Mouse (Mus musculus) thymus, adult 18-20 months (tissue): Measurements from ENCODE around the gene 4930404N11Rik.

Experiments used
- DNase-seq, 2 experiments: peaks; one replicate each; pipeline ENCODE4 v3.0.0; 2022; ENCODE audit warnings: mixed read lengths in 2 of 2

The 4930404N11Rik gene

DNA sequence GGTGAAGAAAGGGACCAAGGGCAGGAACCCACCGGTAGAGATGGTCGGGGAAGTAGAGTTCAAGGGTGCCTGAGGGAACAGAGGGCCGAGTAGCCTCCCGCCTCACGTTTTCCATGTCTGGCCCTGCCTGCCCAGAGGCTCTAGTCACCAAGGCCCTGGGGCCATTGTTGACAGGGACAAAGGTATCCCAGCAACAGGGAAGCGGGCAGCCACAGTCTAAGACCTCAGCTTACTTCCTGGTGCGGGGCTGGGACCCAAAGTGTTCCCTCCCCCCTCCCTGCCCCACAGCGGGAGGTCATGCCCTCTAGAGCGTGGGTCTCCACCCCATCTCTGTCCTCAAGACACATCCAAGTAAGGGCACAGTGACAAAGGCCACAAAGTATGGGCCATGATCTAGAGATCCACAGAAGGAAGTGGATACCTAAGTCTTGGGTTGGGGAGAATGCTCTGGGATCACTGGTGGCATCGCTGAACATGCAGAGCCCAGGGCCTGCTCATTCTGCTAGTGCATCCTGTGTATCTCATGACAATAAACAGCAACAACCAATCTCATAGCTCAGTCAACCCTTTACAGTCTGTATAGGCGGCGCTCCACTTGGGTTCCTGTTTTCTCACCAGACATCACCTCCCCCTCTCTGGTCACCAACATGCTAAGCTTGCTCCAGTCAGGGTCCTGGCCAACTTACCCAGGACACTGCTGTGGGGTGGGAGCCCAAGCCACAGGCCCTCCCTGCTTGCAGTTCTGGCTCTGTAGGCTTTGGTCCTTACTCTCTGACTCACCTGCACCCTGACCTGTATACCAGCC, at the start of gene 4930404N11Rik:
Gene 4930404N11Rik, minus strand, starts transcription at position 145 of the 805 bp plus-strand sequence.
- DNase-seq = no peak

DNA sequence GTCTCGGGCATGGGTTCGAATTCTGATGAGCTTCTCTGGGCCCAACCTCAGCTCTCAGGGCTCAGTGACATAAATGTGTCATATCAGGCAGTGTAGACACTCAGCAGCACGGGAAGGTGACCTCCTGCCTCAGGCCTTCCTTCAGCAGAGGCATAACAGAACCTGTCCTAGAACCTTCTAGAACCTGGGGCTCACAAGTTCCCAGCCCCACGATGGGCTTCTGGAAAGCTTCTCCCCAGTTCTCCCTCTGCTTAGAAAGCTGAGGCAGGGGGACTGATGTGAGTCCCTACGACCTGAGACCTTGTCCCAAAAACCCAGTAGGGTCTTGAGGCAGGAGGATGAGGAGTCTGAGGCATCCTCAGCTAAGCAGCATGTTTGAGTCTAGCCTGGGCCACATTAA, 49.5 kb upstream of the 4930404N11Rik start:
- DNase-seq = no peak

- DNase-seq = no peak
Observed at GRCm38 (mm10) chr10:81414682-81415081, 49.1 kb upstream of the 4930404N11Rik start.

DNA sequence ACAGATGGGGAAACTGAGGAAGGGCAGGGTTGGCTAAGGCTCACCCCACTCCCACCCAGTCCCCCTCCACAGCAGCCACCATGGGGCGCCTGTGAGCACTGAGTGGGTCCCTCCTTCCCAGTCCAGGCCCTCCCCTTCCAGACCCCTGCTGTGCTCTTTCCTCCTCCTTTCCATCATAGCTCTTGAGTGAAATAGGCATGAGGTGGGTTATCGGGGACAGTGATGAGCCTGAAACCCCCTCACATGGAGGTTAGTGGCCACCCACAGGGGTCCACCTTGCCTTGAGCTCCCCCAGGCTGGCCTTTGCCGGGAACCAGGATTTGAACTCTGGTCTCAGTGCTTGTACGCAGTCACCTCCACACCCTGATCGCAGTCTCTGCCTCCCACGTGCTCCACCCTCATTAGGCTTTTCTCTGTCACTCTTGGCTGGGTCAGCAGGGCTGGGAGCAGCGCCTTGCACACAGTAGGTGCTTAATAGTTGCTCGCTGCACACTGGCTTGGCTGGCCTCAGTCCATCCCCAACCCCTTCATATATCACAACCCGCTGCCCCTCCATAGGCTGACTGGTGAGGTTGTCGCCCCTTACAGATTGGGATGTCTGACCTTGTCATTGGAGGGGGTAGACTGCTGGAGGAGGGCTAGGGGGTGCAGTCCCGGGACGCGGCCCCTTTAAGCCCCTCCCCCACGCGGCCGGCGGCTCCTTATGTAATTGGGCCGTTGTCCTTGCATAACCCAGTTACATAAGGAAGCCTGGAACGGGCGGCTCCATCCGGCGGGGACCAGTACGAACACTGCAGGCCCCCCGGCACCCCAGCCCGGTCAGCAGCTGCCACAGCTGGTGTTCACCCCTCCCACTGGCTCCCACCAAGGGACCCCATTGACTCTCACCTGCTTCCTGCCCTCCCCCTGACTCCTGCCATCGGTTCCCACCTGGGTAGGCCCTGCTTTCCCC, 48.0 kb upstream of the 4930404N11Rik start:
- DNase-seq = no peak

GRCm38 (mm10) chr10:81412586-81413309, 47.1 kb upstream of the 4930404N11Rik start:
- DNase-seq = no peak

DNA sequence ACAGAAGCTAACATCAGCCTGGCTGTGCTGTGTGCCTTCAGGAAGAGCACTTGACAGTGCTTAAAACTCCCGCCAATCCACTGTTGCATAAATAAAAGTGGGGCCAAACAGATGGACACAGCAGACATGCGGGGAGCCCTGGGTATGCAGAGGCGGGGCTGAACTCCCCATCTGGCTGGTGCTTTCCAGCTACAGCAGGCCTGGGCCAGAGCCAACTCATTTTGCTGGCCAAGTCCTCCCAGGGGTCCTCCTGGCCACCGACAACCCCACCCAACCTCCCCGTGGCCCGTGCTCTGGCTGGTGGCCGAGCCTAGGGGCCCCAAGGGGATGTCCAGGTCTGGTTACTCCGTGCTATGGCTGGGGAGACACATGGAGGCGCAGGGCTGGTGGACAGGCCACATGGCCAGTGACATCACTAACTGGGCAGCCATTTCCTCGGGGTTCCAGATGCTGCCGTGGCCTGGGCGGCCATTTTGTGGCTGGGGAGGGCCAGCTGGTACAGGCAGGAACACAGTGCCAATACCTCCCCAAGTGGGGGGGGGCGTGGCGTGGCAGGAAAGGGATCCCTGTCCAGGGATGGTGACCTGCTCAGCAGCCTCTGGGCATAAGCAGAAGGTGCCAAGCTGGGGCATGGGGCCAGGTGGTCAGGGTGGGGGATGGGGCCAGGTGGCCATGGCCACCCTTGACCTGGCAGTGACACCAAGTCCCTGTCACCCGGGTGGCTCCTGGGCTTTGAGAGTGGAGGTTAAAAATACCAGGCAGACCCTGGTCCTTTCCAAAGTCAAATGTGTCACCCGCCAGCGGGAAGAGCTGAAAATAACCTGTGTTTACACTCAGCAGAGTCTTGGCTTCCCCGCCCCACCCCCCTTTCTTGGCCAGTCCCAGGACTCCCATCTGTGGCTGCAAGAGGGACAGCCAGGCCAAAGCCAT, 46.1 kb upstream of the 4930404N11Rik start:
- no peak for DNase-seq

GRCm38 (mm10) chr10:81410981-81411380, 45.4 kb upstream of the 4930404N11Rik start:
- DNase-seq = no peak

- DNase-seq = no peak
Observed at GRCm38 (mm10) chr10:81410350-81410749, 44.7 kb upstream of the 4930404N11Rik start.

GRCm38 (mm10) chr10:81409330-81409729, 43.7 kb upstream of the 4930404N11Rik start:
- DNase-seq = no peak

GRCm38 (mm10) chr10:81408871-81409291, 43.3 kb upstream of the 4930404N11Rik start:
- DNase-seq = no peak

DNA sequence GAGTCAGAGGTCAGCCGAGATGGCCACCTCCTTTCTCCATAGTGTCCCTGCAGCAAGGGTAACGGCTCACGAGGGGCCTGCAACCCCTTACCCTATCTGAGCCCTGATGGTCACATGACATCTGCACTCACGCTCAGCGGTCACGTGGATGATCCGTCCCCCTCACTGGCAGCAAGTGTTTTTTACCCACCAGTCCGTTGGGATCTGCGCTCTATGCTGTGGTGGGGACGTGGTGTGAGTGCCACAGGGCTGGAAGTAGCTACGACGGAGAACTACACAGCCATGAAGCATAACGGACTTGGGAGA, 42.8 kb upstream of the 4930404N11Rik start:
- DNase-seq = no peak

GRCm38 (mm10) chr10:81407539-81408423, 42.2 kb upstream of the 4930404N11Rik start:
- no peak for DNase-seq

DNA sequence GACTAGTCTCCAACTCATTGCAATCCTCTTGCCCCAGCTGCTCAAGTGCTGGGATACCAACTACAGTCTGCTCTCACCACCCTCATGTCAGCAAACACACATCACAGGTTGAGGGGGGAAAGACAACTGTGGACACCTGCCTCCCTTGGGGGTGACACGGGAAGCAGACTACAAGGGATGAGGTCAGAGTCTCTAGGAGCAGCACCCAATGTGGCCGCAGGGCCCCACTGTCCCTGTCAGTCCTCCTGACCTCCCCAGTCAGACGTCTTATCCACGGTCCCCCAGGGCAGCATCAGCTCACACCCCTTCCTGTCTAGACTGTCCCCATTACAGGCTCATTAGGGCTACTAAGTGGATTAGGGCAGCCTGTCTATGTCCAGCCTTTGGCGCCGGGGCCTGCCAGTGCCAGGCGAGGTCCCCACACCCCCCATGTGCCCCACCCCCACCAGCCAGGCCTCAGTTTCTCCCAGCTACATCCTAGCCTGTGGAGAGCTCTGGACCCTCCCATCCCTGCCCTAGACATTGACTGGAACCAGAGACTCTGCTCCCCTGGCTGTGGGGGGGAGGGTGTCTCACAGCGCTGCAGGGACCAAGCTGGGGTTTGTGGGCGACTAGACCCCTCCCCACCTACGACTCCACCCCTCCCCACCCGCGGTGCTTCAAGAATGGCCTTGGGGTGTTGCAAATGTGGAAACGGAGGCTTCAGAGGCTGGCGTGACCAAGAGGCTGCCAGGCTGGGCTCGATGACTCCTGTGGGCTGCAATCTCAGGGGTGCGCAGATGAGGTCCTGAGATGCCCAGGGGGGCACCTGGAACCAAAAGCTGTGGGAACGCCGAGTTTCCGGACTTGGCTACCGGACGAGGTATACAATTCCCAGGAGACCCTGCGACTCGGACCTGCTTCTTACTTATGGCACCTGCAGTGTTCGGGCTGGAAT, 41.2 kb upstream of the 4930404N11Rik start:
- no peak for DNase-seq

GRCm38 (mm10) chr10:81405588-81406201, 40.1 kb upstream of the 4930404N11Rik start:
- DNase-seq = no peak

DNA sequence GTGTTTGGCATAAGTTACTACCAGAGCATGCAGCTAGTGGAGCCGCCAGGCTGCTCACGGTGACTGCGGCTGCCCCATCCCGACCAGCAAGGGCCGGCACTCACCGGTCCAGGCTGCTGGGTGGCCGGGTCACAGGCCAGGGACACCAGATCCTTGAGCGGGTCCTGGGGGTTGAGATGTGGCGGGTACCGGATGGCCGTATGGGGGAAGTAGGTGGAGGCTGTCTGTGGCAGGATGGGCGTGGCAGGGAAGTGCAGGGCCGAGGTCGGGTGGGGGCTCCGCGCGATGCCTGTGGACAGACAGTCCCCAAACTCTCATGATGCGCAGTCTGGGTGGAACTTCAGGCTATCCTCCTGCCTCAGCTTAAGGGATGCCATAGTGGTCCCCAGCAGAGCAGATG, 39.1 kb upstream of the 4930404N11Rik start:
- DNase-seq = no peak

- DNase-seq = no peak
Observed at GRCm38 (mm10) chr10:81404082-81404481, 38.5 kb upstream of the 4930404N11Rik start.

DNA sequence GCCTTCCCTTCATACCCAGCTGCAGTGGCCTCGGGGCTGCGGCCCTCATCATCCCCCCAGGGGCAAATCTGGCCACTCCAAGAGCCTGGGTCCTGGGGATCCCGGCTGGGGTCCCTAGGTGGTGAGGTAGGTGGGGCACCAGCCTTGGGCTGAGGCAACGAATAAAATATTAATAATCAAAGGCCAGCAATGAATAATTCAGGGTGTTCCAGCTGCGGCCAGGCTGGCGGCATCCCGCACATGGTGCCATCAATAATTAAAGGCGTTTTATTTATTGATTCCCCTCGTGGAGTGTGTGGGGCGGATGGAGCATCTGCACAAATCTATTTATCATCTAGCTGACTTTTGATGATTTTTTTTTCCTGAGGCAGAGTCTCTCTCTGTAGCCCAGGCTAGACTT, 37.9 kb upstream of the 4930404N11Rik start:
- no peak for DNase-seq

GRCm38 (mm10) chr10:81402227-81402765, 36.7 kb upstream of the 4930404N11Rik start:
- no peak for DNase-seq
